Mouse (Mus musculus) heart, adult 2 months (tissue): ENCODE results near the gene Selenok. TPM values are rescaled to one million over a fixed set of nuclear protein-coding genes. Genes with fewer than 3 reads are reported as not detected.

Source experiments
- DNase-seq, 2 experiments: peaks; one replicate each; pipeline ENCODE4 v3.0.0; 2021
- H3K27ac ChIP-seq: fragments of 200-600 bp; 2 replicates; pipeline ENCODE4 v1.8.1; 2022
- H3K27me3 ChIP-seq: fragments of 200-500 bp; 2 replicates; pipeline ENCODE4 v1.6.1; 2012; ENCODE audit warnings: mild to moderate bottlenecking, low read length, inconsistent platforms, mixed read lengths; ENCODE audit not compliant: control insufficient read depth, insufficient read depth
- H3K36me3 ChIP-seq: fragments of 200-500 bp; 2 replicates; pipeline ENCODE4 v1.6.1; 2012; ENCODE audit warnings: low read length, inconsistent platforms; ENCODE audit not compliant: control insufficient read depth, insufficient read depth
- H3K4me1 ChIP-seq: fragments of 200-500 bp; 2 replicates; pipeline ENCODE4 v1.6.1; 2011; ENCODE audit warnings: low read length; ENCODE audit not compliant: control insufficient read depth, insufficient read depth
- H3K4me3 ChIP-seq: fragments of 200-600 bp; 2 replicates; pipeline ENCODE4 v1.8.1; 2022
- H3K79me2 ChIP-seq: fragments of 200-500 bp; replicated peaks from 2 replicates; pipeline ENCODE4 v1.6.1; 2012; ENCODE audit warnings: mild to moderate bottlenecking, inconsistent platforms, low read length, moderate library complexity, mixed read lengths; ENCODE audit not compliant: control insufficient read depth, insufficient read depth
- H3K9ac ChIP-seq: fragments of 200-500 bp; 2 replicates; pipeline ENCODE4 v1.6.1; 2012; ENCODE audit warnings: low read depth, mild to moderate bottlenecking, control low read depth, inconsistent platforms, low read length, mixed read lengths
- CTCF ChIP-seq: fragments of 200-600 bp; IDR thresholded peaks from 2 replicates; pipeline ENCODE4 v1.8.1; 2022; ENCODE audit warnings: antibody characterized with exemption, mild to moderate bottlenecking, moderate library complexity
- EP300 ChIP-seq: fragments of 200-500 bp; IDR thresholded peaks from 2 replicates; pipeline ENCODE4 v1.6.1; 2011; ENCODE audit warnings: low read depth, low read length, control low read depth; ENCODE audit not compliant: insufficient read depth
- POLR2A ChIP-seq: fragments of 200-500 bp; IDR thresholded peaks from 2 replicates; pipeline ENCODE4 v1.6.1; 2011; ENCODE audit warnings: mild to moderate bottlenecking, low read depth, low read length, control low read depth; ENCODE audit not compliant: insufficient read depth
- WGBS: fragments of 180-500 bp; shearing (Covaris S2); methylation state at CpG from one replicate; pipeline ENCODE4 v1.1.7; 2018; 5-methylcytosine and 5-hydroxymethylcytosine counted together
- intact Hi-C: fragments of 180-260 bp; cut with DNase I; formaldehyde crosslinking; loops from one replicate; pipeline ENCODE4 v1.15.1; 2025
- polyA plus RNA-seq: library from polyadenylated mRNA; depleted of rRNA; stranded (reverse); fragments of >200 nt; gene quantifications from 2 replicates; pipeline ENCODE4 v1.2.3, GENCODE M21; 2012
- total RNA-seq, 2 experiments: library from RNA; stranded (reverse); gene quantifications; 2 replicates each; pipeline ENCODE4 v1.2.3; 2021

Gene Selenok
- total and polyA plus RNA-seq, 3 experiments = 52.5 to 95.6 (median 83.7) TPM

GRCm38 (mm10) chr14:29940313-29940812 is 27.7 kb upstream of the Selenok start:
- H3K27ac ChIP-seq = no peak overlapping the region
- WGBS = 6% methylated on average over 10 of the region's 10 CpGs
- no peaks in the 10 kb centered on the region for H3K36me3 ChIP-seq
- no peaks in the 10 kb centered on the region for H3K27me3 ChIP-seq
- no peak overlapping the region for H3K4me3 ChIP-seq
- DNase-seq = no peak
- TF ChIP-seq EP300 (no peak), POLR2A (no peak), CTCF (no peak)
- H3K79me2 ChIP-seq = no peaks in the 10 kb centered on the region
- no peak overlapping the region for H3K9ac ChIP-seq
- no peaks in the 10 kb centered on the region for H3K4me1 ChIP-seq
- intact Hi-C loops = loop anchor here (5.0 kb wide), 1 partner anchor 498 kb away; no protein-coding TSS in a partner anchor

GRCm38 (mm10) chr14:29940877-29941276 is 27.2 kb upstream of the Selenok start:
- 13% methylated on average over 2 of the region's 2 CpGs for WGBS
- Histone ChIP-seq H3K9ac (no peak overlapping the region), H3K27me3 (no peaks in the 10 kb centered on the region), H3K4me1 (no peaks in the 10 kb centered on the region), H3K4me3 (no peak overlapping the region), H3K79me2 (no peaks in the 10 kb centered on the region), H3K36me3 (no peaks in the 10 kb centered on the region), H3K27ac (no peak overlapping the region)
- intact Hi-C loops = loop anchor here (1.0 to 5.0 kb wide), 2 partner anchors 104 to 499 kb away; no protein-coding TSS in a partner anchor
- TF ChIP-seq POLR2A (no peak), CTCF (peak; percentile 88)
- DNase-seq = peak; percentile 21 to 26

- no peak for DNase-seq
- H3K79me2 ChIP-seq = no peaks in the 10 kb centered on the region
- H3K27ac ChIP-seq = no peak overlapping the region
- intact Hi-C loops = no loop called here
- H3K4me1 ChIP-seq = no peaks in the 10 kb centered on the region
- no peaks in the 10 kb centered on the region for H3K36me3 ChIP-seq
- H3K9ac ChIP-seq = no peak overlapping the region
- no peak overlapping the region for H3K4me3 ChIP-seq
- no peaks in the 10 kb centered on the region for H3K27me3 ChIP-seq
- TF ChIP-seq POLR2A (no peak), CTCF (no peak), EP300 (no peak)
- WGBS = 60% methylated on average over 5 of the region's 5 CpGs
Measured at GRCm38 (mm10) chr14:29946761-29947309, 21.3 kb upstream of the Selenok start.

- WGBS = 54% methylated on average over 4 of the region's 4 CpGs
- no peaks in the 10 kb centered on the region for H3K79me2 ChIP-seq
- no peak for TF ChIP-seq CTCF
- TF ChIP-seq EP300 = no peak
- TF ChIP-seq POLR2A = no peak
Measured at GRCm38 (mm10) chr14:29950805-29951204, 17.3 kb upstream of the Selenok start.

DNA sequence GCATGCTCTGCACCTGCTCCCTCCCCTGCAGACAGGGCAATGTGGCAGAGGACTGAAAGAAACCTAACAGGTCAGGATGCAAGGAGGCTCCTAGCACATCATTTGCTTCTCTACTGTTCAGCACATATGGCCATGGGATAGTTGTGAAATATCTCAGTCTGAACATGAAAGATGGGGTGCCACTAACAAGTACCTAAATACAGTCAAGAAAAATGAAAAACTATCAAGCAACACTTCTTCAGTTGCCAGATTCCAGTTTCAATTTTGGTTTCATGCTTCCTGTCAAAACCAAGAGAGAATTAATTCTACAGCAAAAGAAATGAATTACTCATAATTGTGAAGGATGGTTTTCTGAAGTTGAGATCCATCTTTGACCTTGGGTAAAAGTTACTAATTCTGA is 10.7 kb upstream of the Selenok start:
- DNase-seq = no peak
- no peak overlapping the region for H3K4me3 ChIP-seq
- no peak overlapping the region for H3K9ac ChIP-seq
- no peak overlapping the region for H3K27ac ChIP-seq
- TF ChIP-seq CTCF (no peak), EP300 (no peak), POLR2A (no peak)
- H3K79me2 ChIP-seq = no peaks in the 10 kb centered on the region
- intact Hi-C loops = no loop called here
- no peaks in the 10 kb centered on the region for H3K27me3 ChIP-seq
- H3K4me1 ChIP-seq = no peaks in the 10 kb centered on the region
- H3K36me3 ChIP-seq = no peaks in the 10 kb centered on the region

More at GRCm38 (mm10) chr14:29950805-29951204, 17.3 kb upstream of the Selenok start:
- Histone ChIP-seq H3K4me1 (no peaks in the 10 kb centered on the region), H3K27ac (no peak overlapping the region), H3K27me3 (no peaks in the 10 kb centered on the region), H3K9ac (no peak overlapping the region), H3K4me3 (no peak overlapping the region), H3K36me3 (no peaks in the 10 kb centered on the region)
- intact Hi-C loops = no loop called here
- DNase-seq = no peak

DNA sequence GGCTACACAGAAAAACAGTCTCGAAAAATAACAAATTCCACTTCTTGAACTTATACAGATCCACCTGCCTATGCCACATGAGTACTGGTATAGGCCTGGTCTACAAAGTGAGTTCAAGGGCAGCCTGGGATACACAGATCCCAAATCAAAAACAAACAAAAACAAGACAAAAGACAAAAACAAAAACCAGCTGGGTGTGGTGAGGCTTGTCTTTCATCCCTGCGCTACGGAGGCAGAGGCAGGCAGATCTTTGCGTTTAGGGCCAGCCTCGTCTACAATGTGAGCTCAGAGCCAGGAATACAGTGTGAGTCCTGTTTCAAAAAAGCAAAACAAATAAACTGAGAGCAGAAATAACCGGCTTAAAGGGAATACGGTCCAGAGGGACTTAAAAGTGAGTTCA is 497 bp upstream of the Selenok start:
- TF ChIP-seq POLR2A (no peak), EP300 (no peak), CTCF (no peak)
- no peaks in the 10 kb centered on the region for H3K27me3 ChIP-seq
- H3K79me2 ChIP-seq = no peaks in the 10 kb centered on the region; the same call in 1 of the 2 replicates
- peaks cover 15% of the 10 kb centered on the region for H3K36me3 ChIP-seq
- H3K4me3 ChIP-seq = peak overlapping the region; percentile 94
- intact Hi-C loops = loop anchor here (1.0 kb wide), 1 partner anchor 10 kb away; no protein-coding TSS in a partner anchor
- 63% methylated on average over 7 of the region's 7 CpGs for WGBS
- peak overlapping the region; percentile 45 for H3K9ac ChIP-seq
- peak overlapping the region; percentile 68 for H3K27ac ChIP-seq
- peaks cover 4% of the 10 kb centered on the region for H3K4me1 ChIP-seq
- no peak for DNase-seq
